26 mouse cellular contexts compared by ENCODE assay signal in the genomic region with DNA sequence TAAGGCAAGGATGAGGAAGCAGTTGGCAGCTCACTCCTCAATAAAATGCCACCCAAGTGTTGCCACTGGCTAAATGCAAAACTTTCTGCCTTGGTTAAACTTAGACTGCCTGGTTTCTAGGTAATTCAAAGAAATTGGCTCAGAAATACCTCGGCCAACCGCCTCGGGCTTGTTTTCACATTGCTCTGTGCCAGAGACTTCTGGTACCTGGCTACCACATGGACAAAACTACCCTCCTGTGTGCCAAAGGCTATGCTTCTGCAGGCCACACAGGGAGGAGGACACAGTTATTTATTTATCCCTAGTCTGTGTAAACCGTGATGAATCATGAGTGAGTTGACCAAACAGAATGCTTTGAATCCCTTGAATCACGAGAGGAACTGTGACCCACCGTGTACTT.
DNase-seq lines count a peak whose midpoint lies in the region; ATAC-seq lines count a peak whose summit lies in the region.
"Had no signal": no experiment of that assay in that cellular context is flagged by ENCODE, and none has a peak within 500 bp of the region (broad histone marks: within the 10 kb centered on the region; RNA-seq: fewer than 3 reads in every experiment).

No protein-coding gene starts in this region.

- H3K27ac ChIP-seq in embryonic facial prominence, embryonic 10.5 days (replicated peaks): no peak overlapping the region
- H3K27ac ChIP-seq: embryonic facial prominence, embryonic 12.5 days; forebrain, embryonic 12.5 days; heart, embryonic 10.5 days; hindbrain, embryonic 15.5 days; liver, embryonic 12.5 days; midbrain, embryonic 13.5 days had no signal

- ATAC-seq in megakaryocyte progenitor cell, adult 5-6 weeks (replicated peaks; ENCODE audit: poor library complexity): no peak
- ATAC-seq: activated CD4-positive, CD25-positive, alpha-beta regulatory T cell, adult 4 months; liver, embryonic 12.5 days; midbrain, embryonic 13.5 days had no signal

- no peaks in the 10 kb centered on the region for H3K27me3 ChIP-seq in embryonic facial prominence, embryonic 10.5 days (replicated peaks; ENCODE audit: low read depth, poor library complexity, severe bottlenecking)
- H3K27me3 ChIP-seq: CH12.LX; embryonic facial prominence, embryonic 12.5 days; forebrain, embryonic 12.5 days; hindbrain, embryonic 15.5 days; liver, embryonic 12.5 days; megakaryocyte, embryonic 14.5 days; midbrain, embryonic 13.5 days had no signal

- no peak overlapping the region for H3K4me3 ChIP-seq in embryonic facial prominence, embryonic 10.5 days
- H3K4me3 ChIP-seq: embryonic facial prominence, embryonic 12.5 days; erythroblast, embryonic 14.5 days; forebrain, embryonic 12.5 days; heart, embryonic 10.5 days; hindbrain, embryonic 15.5 days; liver, embryonic 12.5 days; megakaryocyte, embryonic 14.5 days; midbrain, embryonic 13.5 days had no signal

- H3K36me3 ChIP-seq in embryonic facial prominence, embryonic 10.5 days (replicated peaks): no peaks in the 10 kb centered on the region
- H3K36me3 ChIP-seq: embryonic facial prominence, embryonic 12.5 days; forebrain, embryonic 12.5 days; G1E; heart, embryonic 10.5 days; hindbrain, embryonic 15.5 days; liver, embryonic 12.5 days; midbrain, embryonic 13.5 days had no signal

- 74% methylated on average over 6 of the region's 6 CpGs for WGBS in embryonic facial prominence, embryonic 10.5 days

- H3K4me1 ChIP-seq in embryonic facial prominence, embryonic 10.5 days: no peaks in the 10 kb centered on the region
- H3K4me1 ChIP-seq: embryonic facial prominence, embryonic 12.5 days; forebrain, embryonic 12.5 days; heart, embryonic 10.5 days; hindbrain, embryonic 15.5 days; liver, embryonic 12.5 days; megakaryocyte, embryonic 14.5 days; midbrain, embryonic 13.5 days had no signal

- H3K9me3 ChIP-seq in embryonic facial prominence, embryonic 10.5 days: no peaks in the 10 kb centered on the region
- H3K9me3 ChIP-seq: embryonic facial prominence, embryonic 12.5 days; forebrain, embryonic 12.5 days; heart, embryonic 10.5 days; hindbrain, embryonic 15.5 days; liver, embryonic 12.5 days; midbrain, embryonic 13.5 days had no signal

- DNase-seq in cerebellum, postnatal 25 days: peak; percentile 14 to 31
- DNase-seq in cerebellum, adult 11-12 months: no peak
- peak; percentile 46 for DNase-seq in 3T3-L1 (ENCODE audit: low read depth, low spot score)
- peak; percentile 14 for DNase-seq in adipocyte (ENCODE audit: low spot score)
- DNase-seq in kidney, postnatal 36 days: peak; percentile 77 to 81
- no peak for DNase-seq in embryonic facial prominence, embryonic 10.5 days (ENCODE audit: low spot score)
- DNase-seq: adrenal gland, postnatal 10 days; cerebellum, adult 9-10 months; gastrocnemius, postnatal 36 days; heart, postnatal 4 days; lung, adult 18-20 months; retina, postnatal 1 day; right cerebral cortex, postnatal 25 days; spleen, adult 18-20 months had no signal

Comparison
In these comparisons a context has a peak if more than half of its experiments do, and no peak if none do; other contexts are left out.
1. DNase-seq: peak in cerebellum, postnatal 25 days (2 of 2), 3T3-L1 (single experiment), adipocyte (single experiment) and kidney, postnatal 36 days (2 of 2); none in cerebellum, adult 11-12 months (single experiment) and embryonic facial prominence, embryonic 10.5 days (single experiment).